Mouse (Mus musculus): ENCODE results near the gene Axin2.

DNA sequence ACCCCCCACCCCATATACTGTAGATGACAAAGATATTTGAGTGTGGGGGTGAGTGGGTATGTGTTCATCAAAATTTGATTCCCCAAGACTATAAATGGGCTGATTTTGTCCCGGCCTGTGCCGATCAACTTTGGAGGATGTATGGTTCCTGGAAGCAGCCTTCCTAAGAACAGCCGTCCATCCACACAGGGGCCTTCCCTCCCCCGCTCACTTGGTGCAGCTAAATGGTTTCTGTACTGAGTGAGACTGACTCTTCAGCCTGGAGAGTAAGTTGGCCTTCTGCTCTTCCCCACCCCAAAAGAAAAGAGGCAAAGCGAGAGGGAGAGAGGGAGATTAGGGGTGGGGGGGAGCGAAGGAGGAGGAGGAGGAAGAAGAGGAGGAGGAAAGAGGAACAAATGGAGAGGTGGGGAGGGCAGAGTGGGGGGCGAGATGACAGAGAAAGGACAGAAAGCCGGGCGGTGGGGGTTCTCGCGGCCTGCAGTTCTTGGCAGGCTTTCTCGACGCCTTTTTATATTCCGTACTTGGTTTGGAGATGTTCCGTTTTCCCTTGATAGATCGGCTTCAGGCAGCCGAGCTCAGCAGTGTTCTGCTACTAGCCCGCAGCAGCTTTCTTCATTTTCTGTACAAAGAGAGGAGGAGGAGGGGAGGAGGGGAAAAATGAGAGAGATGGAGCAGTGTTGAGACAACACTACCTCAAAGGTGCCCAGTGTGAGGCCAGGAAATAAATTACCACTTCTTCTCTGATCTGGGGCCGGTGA lies 20.7 kb downstream of the Axin2 start:
- TF ChIP-seq CTCF (IDR thresholded peaks at IDR 0.05; ENCODE audit: low read depth, low read length) = no peak
- no peak for TF ChIP-seq POLR2A (IDR thresholded peaks at IDR 0.05; ENCODE audit: extremely low read depth, insufficient read depth, low read length)
